Mouse (Mus musculus) hematopoietic stem cell, adult 5-6 weeks (primary cell): ENCODE data around the gene Gpr21. TPM values are rescaled to one million over a fixed set of nuclear protein-coding genes. Genes with fewer than 3 reads are reported as not detected.

Experiments used
- ATAC-seq, 2 experiments: fragments of 125-278 bp in 1 of 2; replicated peaks in 1 of 2; 2 replicates each; pipeline ENCODE4 v1.8.0; 2016 to 2017; ENCODE audit warnings: inconsistent platforms in 2 of 2, mild to moderate bottlenecking in 2 of 2, moderate number of reproducible peaks in 2 of 2, low read depth in 1 of 2, moderate TSS enrichment in 1 of 2; ENCODE audit not compliant: low FRiP score in 2 of 2, poor library complexity in 2 of 2, severe bottlenecking in 2 of 2, insufficient read depth in 1 of 2, low TSS enrichment in 1 of 2
- total RNA-seq: library from RNA; stranded (forward); fragments of 172-1452, 232-1000 nt; gene quantifications from 2 replicates; pipeline ENCODE4 v1.2.3, GENCODE M21; 2017

Gene Gpr21
- total RNA-seq, 1 experiment from 2014 or later: 1.2 TPM

DNA sequence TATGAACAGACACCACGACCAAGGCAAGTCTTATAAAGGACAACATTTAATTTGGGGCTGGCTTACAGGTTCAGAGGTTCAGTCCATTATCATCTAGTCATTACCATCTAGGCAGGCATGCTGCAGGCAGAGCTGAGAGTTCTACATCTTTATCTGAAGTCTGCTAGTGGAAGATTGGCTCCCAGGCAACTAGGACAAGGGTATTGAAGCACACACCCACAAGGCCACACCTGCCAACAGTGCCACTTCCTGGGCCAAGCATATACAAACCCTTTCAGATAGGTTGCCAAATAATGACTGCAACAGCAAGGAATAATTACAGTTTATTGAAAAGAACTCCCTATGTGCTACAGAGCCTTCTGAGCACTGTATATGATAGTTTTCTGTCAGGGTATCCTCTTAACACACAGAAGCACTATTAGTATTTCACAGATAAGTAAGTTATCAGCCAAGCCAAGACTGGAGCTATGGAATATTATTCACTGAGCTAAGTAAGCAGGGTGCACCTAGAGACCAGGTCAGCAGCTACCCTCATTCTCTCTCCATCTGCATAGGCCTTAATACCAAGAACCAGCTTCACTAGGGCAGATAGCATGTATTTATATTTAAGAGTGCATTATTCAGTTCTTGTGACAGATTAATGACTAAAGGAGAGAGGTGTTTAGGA lies 33.3 kb downstream of the Gpr21 start:
- no peak for ATAC-seq

GRCm38 (mm10) chr2:37556366-37556765 lies 40.2 kb downstream of the Gpr21 start:
- no peak for ATAC-seq

- peak; percentile 84 to 89 for ATAC-seq
These were observed 49.4 kb downstream of the Gpr21 start for GRCm38 (mm10) chr2:37565579-37565978.

DNA sequence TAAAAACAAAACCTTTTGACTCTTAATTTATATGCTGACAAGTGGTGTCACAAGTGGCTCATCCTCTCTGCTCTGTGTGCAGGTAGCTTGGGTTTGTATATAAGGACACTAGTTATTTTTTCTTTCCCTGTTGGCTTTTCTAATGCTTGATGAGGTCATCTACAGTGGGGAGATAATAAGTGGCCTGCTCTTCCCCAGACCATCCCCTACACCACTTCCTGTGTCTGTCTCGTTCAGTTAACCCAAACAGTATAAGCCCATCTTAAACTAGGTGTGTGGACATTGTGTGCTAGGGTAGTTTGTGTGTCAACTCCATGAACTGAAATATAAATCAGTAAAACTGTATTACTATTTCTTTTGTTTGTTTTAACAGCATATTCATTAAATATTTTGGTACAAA lies 49.9 kb downstream of the Gpr21 start:
- no peak for ATAC-seq

GRCm38 (mm10) chr2:37569888-37570287 lies 53.8 kb downstream of the Gpr21 start:
- no peak for ATAC-seq

Other genes with a start within 250 kb of the Gpr21 start
- not detected in 2 replicates for gene Olfr368, start 189.8 kb upstream of the Gpr21 start, total RNA-seq
- gene Pdcl, start 157.0 kb upstream of the Gpr21 start, total RNA-seq: 86.7 and 102 TPM in 2 replicates
- gene Rc3h2, start 93.4 kb upstream of the Gpr21 start, total RNA-seq: 46.2 and 64.5 TPM in 2 replicates
- 14.3 and 14.8 TPM in 2 replicates for gene Zbtb26, start 73.2 kb upstream of the Gpr21 start, total RNA-seq
- 27.0 and 28.9 TPM in 2 replicates for gene Zbtb6, start 73.2 kb upstream of the Gpr21 start, total RNA-seq
- 58.7 and 83.3 TPM in 2 replicates for gene Rabgap1, start 73.1 kb upstream of the Gpr21 start, total RNA-seq
- gene Strbp, start 187.5 kb downstream of the Gpr21 start, total RNA-seq: 68.2 and 72.4 TPM in 2 replicates